Mouse (Mus musculus) hindbrain, embryonic 15.5 days (tissue): Measurements from ENCODE around the gene Ifna14. TPM values are rescaled to one million over a fixed set of nuclear protein-coding genes. Genes with fewer than 3 reads are reported as not detected.
A peak's percentile ranks its signal among the peaks of the same experiment; 100 is the strongest.
"Not testable (repeated sequence)": the region's sequence is repeated elsewhere in the genome, so short reads cannot be mapped to it uniquely, and the experiment has no call there.

ENCODE experiments used
- ATAC-seq: fragments of 200-750 bp; cut with Nextera tagmentation; 2 replicates; pipeline ENCODE4 v1.8.0; 2017; ENCODE audit warnings: low read depth, moderate number of reproducible peaks, moderate TSS enrichment; ENCODE audit not compliant: low FRiP score
- H3K27ac ChIP-seq: fragments of 300-500 bp; sonication (generic); replicated peaks from 2 replicates; pipeline ENCODE4 v1.5.1; 2015; ENCODE audit warnings: mild to moderate bottlenecking, inconsistent platforms
- H3K27me3 ChIP-seq: fragments of 300-500 bp; sonication (generic); 2 replicates; pipeline ENCODE4 v1.6.1; 2015; ENCODE audit warnings: control low read depth, inconsistent platforms
- H3K36me3 ChIP-seq: fragments of 300-500 bp; sonication (generic); 2 replicates; pipeline ENCODE4 v1.6.1; 2015; ENCODE audit warnings: control low read depth, inconsistent platforms
- H3K4me1 ChIP-seq: fragments of 300-500 bp; sonication (generic); replicated peaks from 2 replicates; pipeline ENCODE4 v1.6.1; 2015; ENCODE audit warnings: control low read depth, inconsistent platforms
- H3K4me2 ChIP-seq: fragments of 300-500 bp; sonication (generic); 2 replicates; pipeline ENCODE4 v1.6.1; 2015; ENCODE audit warnings: moderate library complexity, mild to moderate bottlenecking, inconsistent platforms
- H3K4me3 ChIP-seq: fragments of 300-500 bp; sonication (generic); 2 replicates; pipeline ENCODE4 v1.5.1; 2015; ENCODE audit warnings: mild to moderate bottlenecking, inconsistent platforms
- H3K9ac ChIP-seq: fragments of 300-500 bp; sonication (generic); 2 replicates; pipeline ENCODE4 v1.6.1; 2015; ENCODE audit warnings: inconsistent platforms
- H3K9me3 ChIP-seq: fragments of 300-500 bp; sonication (generic); 2 replicates; pipeline ENCODE4 v1.6.1; 2016; ENCODE audit warnings: control low read depth, inconsistent platforms
- WGBS: fragments of 180-500 bp; shearing (Covaris S2); methylation state at CpG from one replicate; pipeline ENCODE4 v1.1.7; 2015; 5-methylcytosine and 5-hydroxymethylcytosine counted together
- polyA plus RNA-seq: library from polyadenylated mRNA; unstranded; fragments of >200 nt; fragmentation: Nextera tagmentation; extraction: Ambion mirVana; gene quantifications from 2 replicates; pipeline ENCODE4 v1.2.1, GENCODE M21; 2015

Gene Ifna14
- not detected in 2 replicates for polyA plus RNA-seq

DNA sequence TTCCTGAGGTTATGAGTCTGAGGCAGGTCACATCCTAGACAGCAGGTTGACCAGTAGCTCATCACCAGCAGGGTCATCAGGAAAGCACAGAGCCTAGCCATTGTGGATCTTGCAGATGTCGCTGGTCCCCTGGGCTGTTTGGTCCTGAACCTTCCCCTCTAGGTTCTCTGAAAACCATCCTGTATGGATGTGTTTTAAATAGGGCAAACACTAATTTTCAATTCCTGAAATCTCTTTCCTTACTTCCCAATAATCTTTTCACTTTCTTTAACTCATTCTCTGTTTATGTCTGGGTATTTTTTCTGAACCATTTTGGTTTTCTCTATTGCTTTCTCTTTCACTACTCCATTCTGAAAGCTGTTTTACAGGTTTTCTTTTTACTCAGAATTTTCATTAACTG lies at the start of gene Ifna14:
Gene Ifna14 (minus strand): TSS at position 101 of the 400 bp plus-strand sequence.
- no peak within 1 kb of the TSS for H3K4me3 ChIP-seq
- H3K27me3 ChIP-seq: no peaks in the 10 kb centered on the region
- no peak within 1 kb of the TSS for H3K27ac ChIP-seq
- no peaks in the 10 kb centered on the region for H3K36me3 ChIP-seq
- H3K4me2 ChIP-seq: no peak within 1 kb of the TSS
- ATAC-seq: no peak
- no peak within 1 kb of the TSS for H3K9ac ChIP-seq
- no peaks in the 10 kb centered on the region for H3K9me3 ChIP-seq
- H3K4me1 ChIP-seq: no peaks in the 10 kb centered on the region
- WGBS: 71% methylated on average over 1 of the region's 1 CpGs

- Histone ChIP-seq H3K36me3 (no peaks in the 10 kb centered on the region), H3K4me2 (no peak within 1 kb of the TSS), H3K27ac (no peak within 1 kb of the TSS), H3K4me1 (no peaks in the 10 kb centered on the region), H3K9me3 (no peaks in the 10 kb centered on the region), H3K27me3 (no peaks in the 10 kb centered on the region), H3K9ac (no peak within 1 kb of the TSS), H3K4me3 (no peak within 1 kb of the TSS)
- ATAC-seq: no peak
These were observed 31.7 kb upstream of the Ifna14 start, which contains the start of gene Ifna12 for GRCm38 (mm10) chr4:88603276-88603675. Gene Ifna12 (minus strand): TSS chr4:88603376.

GRCm38 (mm10) chr4:88592285-88592684 lies 20.7 kb upstream of the Ifna14 start, which contains the start of gene Ifna9:
Gene Ifna9 (minus strand): TSS chr4:88592385.
- ATAC-seq: no peak
- no peaks in the 10 kb centered on the region for H3K36me3 ChIP-seq
- no peaks in the 10 kb centered on the region for H3K27me3 ChIP-seq
- H3K27ac ChIP-seq: no peak within 1 kb of the TSS
- no peaks in the 10 kb centered on the region for H3K4me1 ChIP-seq
- WGBS: 89% methylated on average over 1 of the region's 1 CpGs
- H3K9me3 ChIP-seq: no peaks in the 10 kb centered on the region
- H3K9ac ChIP-seq: no peak within 1 kb of the TSS
- H3K4me3 ChIP-seq: no peak within 1 kb of the TSS
- no peak within 1 kb of the TSS for H3K4me2 ChIP-seq

DNA sequence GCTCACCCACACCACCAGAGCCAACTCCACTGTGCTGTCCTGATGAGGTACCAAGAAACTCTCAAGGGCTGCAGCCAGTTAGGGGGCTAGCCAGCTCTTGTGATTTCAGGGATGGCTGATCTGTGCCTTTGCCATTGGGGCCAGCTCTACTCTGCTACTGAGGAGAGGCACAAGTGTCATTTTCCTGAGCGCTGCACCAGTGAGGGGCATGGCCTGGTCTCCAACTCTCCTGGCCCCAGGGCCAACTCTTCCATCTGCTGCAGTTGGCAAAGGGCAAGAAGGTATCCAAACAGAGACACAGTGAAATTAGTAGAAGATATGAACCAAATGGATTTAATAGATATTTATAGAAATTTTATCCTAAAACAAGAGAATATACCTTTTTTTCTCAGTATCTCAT lies 9.8 kb downstream of the Ifna14 start:
- H3K27me3 ChIP-seq: no peaks in the 10 kb centered on the region
- no peak overlapping the region for H3K4me3 ChIP-seq

DNA sequence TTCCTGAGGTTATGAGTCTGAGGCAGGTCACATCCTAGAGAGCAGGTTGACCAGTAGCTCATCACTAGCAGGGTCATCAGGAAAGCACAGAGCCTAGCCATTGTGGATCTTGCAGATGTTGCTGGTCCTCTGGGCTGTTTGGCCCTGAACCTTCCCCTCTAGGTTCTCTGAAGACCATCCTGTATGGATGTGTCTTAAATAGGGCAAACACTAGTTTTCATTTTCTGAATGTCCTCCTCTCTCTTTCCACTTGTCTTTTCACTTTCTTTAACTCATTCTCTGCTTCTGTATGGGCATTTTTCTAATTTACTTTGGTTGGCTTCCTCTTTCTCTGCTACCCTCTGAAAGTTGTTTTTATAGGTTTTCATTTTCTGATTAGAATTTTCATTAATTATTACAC lies 13.5 kb downstream of the Ifna14 start, which contains the start of gene Ifna15:
Gene Ifna15 (minus strand): TSS at position 101 of the 400 bp plus-strand sequence.
- not testable (repeated sequence) for H3K9me3 ChIP-seq, H3K27me3 ChIP-seq, H3K4me1 ChIP-seq, H3K4me3 ChIP-seq, H3K9ac ChIP-seq, H3K27ac ChIP-seq, H3K36me3 ChIP-seq, H3K4me2 ChIP-seq, ATAC-seq

More for the DNA sequence above, 9.8 kb downstream of the Ifna14 start:
- Histone ChIP-seq H3K9ac (no peak overlapping the region), H3K4me2 (no peak overlapping the region), H3K9me3 (no peaks in the 10 kb centered on the region), H3K36me3 (no peaks in the 10 kb centered on the region), H3K4me1 (no peaks in the 10 kb centered on the region), H3K27ac (no peak overlapping the region)
- no peak for ATAC-seq
- 95% methylated on average over 1 of the region's 1 CpGs for WGBS

- Histone ChIP-seq H3K4me2 (peak overlapping the region; percentile 49), H3K36me3 (no peaks in the 10 kb centered on the region), H3K4me1 (no peaks in the 10 kb centered on the region), H3K9me3 (no peaks in the 10 kb centered on the region), H3K9ac (no peak overlapping the region), H3K27ac (no peak overlapping the region), H3K27me3 (no peaks in the 10 kb centered on the region), H3K4me3 (peak overlapping the region; percentile 22)
- no peak for ATAC-seq
- WGBS: 36% methylated on average over 22 of the region's 22 CpGs
These were observed 21.2 kb downstream of the Ifna14 start for GRCm38 (mm10) chr4:88550161-88550945.

GRCm38 (mm10) chr4:88547986-88548385 lies 23.6 kb downstream of the Ifna14 start:
- no peak overlapping the region for H3K9ac ChIP-seq
- H3K27me3 ChIP-seq: no peaks in the 10 kb centered on the region
- no peaks in the 10 kb centered on the region for H3K36me3 ChIP-seq
- no peaks in the 10 kb centered on the region for H3K9me3 ChIP-seq
- no peak for ATAC-seq
- H3K4me1 ChIP-seq: no peaks in the 10 kb centered on the region
- H3K4me2 ChIP-seq: no peak overlapping the region
- 86% methylated on average over 1 of the region's 1 CpGs for WGBS
- H3K27ac ChIP-seq: no peak overlapping the region
- H3K4me3 ChIP-seq: no peak overlapping the region

- WGBS: 49% methylated on average over 2 of the region's 2 CpGs
- ATAC-seq: peak; percentile 79
- no peak overlapping the region for H3K27ac ChIP-seq
- no peaks in the 10 kb centered on the region for H3K27me3 ChIP-seq
- H3K4me3 ChIP-seq: no peak overlapping the region
- no peak overlapping the region for H3K9ac ChIP-seq
- no peaks in the 10 kb centered on the region for H3K36me3 ChIP-seq
- no peaks in the 10 kb centered on the region for H3K9me3 ChIP-seq
- H3K4me2 ChIP-seq: no peak overlapping the region
- H3K4me1 ChIP-seq: no peaks in the 10 kb centered on the region
These were observed 27.9 kb downstream of the Ifna14 start for GRCm38 (mm10) chr4:88543649-88544234.

DNA sequence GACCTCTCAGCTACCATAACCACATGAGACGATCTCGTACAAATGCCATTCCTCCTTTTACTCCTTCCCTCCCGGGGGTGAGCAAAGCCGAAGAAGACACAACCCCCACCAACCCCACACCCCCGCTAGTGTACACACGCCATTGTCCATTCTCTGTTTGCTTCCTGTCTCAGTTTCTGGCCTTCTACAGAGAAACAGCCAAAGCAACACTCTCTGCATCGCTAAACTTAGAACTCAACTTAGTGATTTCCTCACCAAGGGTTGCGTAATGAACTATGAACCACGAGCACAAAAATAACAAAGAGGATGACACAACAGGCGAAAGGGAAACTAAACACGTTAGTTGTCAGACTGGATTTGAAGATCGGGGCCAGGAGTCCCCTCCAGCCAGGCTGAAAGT lies 34.3 kb downstream of the Ifna14 start:
- H3K27ac ChIP-seq: no peak overlapping the region
- no peaks in the 10 kb centered on the region for H3K27me3 ChIP-seq
- no peaks in the 10 kb centered on the region for H3K4me1 ChIP-seq
- H3K9ac ChIP-seq: no peak overlapping the region
- H3K36me3 ChIP-seq: no peaks in the 10 kb centered on the region
- 84% methylated on average over 12 of the region's 12 CpGs for WGBS
- H3K9me3 ChIP-seq: no peaks in the 10 kb centered on the region
- H3K4me2 ChIP-seq: no peak overlapping the region
- no peak for ATAC-seq
- H3K4me3 ChIP-seq: no peak overlapping the region

GRCm38 (mm10) chr4:88536640-88537039 lies 35.0 kb downstream of the Ifna14 start:
- WGBS: 55% methylated on average over 7 of the region's 7 CpGs

GRCm38 (mm10) chr4:88535742-88536141 lies 35.9 kb downstream of the Ifna14 start:
- H3K4me2 ChIP-seq: no peak overlapping the region
- no peaks in the 10 kb centered on the region for H3K27me3 ChIP-seq
- ATAC-seq: no peak
- H3K9ac ChIP-seq: no peak overlapping the region
- H3K36me3 ChIP-seq: no peaks in the 10 kb centered on the region
- H3K27ac ChIP-seq: no peak overlapping the region
- H3K9me3 ChIP-seq: no peaks in the 10 kb centered on the region
- WGBS: 93% methylated on average over 1 of the region's 1 CpGs
- H3K4me1 ChIP-seq: no peaks in the 10 kb centered on the region
- no peak overlapping the region for H3K4me3 ChIP-seq

More at GRCm38 (mm10) chr4:88536640-88537039, 35.0 kb downstream of the Ifna14 start:
- Histone ChIP-seq H3K27ac (no peak overlapping the region), H3K27me3 (no peaks in the 10 kb centered on the region), H3K9ac (no peak overlapping the region), H3K4me3 (no peak overlapping the region), H3K4me1 (no peaks in the 10 kb centered on the region), H3K36me3 (no peaks in the 10 kb centered on the region), H3K9me3 (no peaks in the 10 kb centered on the region), H3K4me2 (no peak overlapping the region)
- 0 out of 2 replicates have a peak, but pooled peaks have one; percentile 42 for ATAC-seq

- ATAC-seq: no peak
- Histone ChIP-seq H3K4me2 (no peak overlapping the region), H3K4me1 (no peaks in the 10 kb centered on the region), H3K27me3 (no peaks in the 10 kb centered on the region), H3K9ac (no peak overlapping the region), H3K27ac (no peak overlapping the region), H3K9me3 (no peaks in the 10 kb centered on the region), H3K4me3 (no peak overlapping the region), H3K36me3 (no peaks in the 10 kb centered on the region)
- WGBS: 75% methylated on average over 1 of the region's 1 CpGs
These were observed 36.7 kb downstream of the Ifna14 start for GRCm38 (mm10) chr4:88534903-88535302.
